Mouse (Mus musculus): ENCODE measurements at regions not wholly inside any gene's neighbourhood (a gene's known extent, or its start where the extent isn't known, plus 50 kb on each side); places are given as distances from the start of the nearest gene placed in this dataset.
A peak's percentile ranks its signal among the peaks of the same experiment; 100 is the strongest.

GRCm38 (mm10) chr10:65845096-65845624 lies 1250.8 kb upstream of the Jmjd1c start:
- DNase-seq: peak; percentile 85 to 88

GRCm38 (mm10) chr10:65846136-65846535 lies 1249.8 kb upstream of the Jmjd1c start:
- peak; percentile 17 to 39 for DNase-seq

- DNase-seq: no peak
Measured at GRCm38 (mm10) chr10:65847622-65848021, 1248.3 kb upstream of the Jmjd1c start.

GRCm38 (mm10) chr10:65889881-65890280 lies 1206.0 kb upstream of the Jmjd1c start:
- DNase-seq: no peak

- DNase-seq: no peak
Measured at GRCm38 (mm10) chr10:65907571-65907970, 1188.4 kb upstream of the Jmjd1c start.

GRCm38 (mm10) chr10:65912518-65912917 lies 1183.4 kb upstream of the Jmjd1c start:
- DNase-seq: no peak

- no peak for DNase-seq
Measured at GRCm38 (mm10) chr10:65932077-65932476, 1163.8 kb upstream of the Jmjd1c start.

GRCm38 (mm10) chr10:65948587-65948986 lies 1147.3 kb upstream of the Jmjd1c start:
- DNase-seq: no peak

GRCm38 (mm10) chr10:65962441-65962840 lies 1133.5 kb upstream of the Jmjd1c start:
- DNase-seq: no peak

- no peak for DNase-seq
Measured at GRCm38 (mm10) chr10:65969770-65970169, 1126.2 kb upstream of the Jmjd1c start.
